Mouse (Mus musculus): ENCODE measurements around the gene Gabrr2. TPM values are rescaled to one million over a fixed set of nuclear protein-coding genes. Genes with fewer than 3 reads are reported as not detected.

The Gabrr2 gene
- 0.23 and 0.27 TPM in 2 replicates for polyA plus RNA-seq (2014; fragmentation: Nextera tagmentation; extraction: Ambion mirVana)

- WGBS: 86% methylated on average over 4 of the region's 4 CpGs
- H3K4me1 ChIP-seq (ENCODE audit: control insufficient read depth, insufficient read depth, low read length): no peaks in the 10 kb centered on the region
- H3K4me3 ChIP-seq (ENCODE audit: low read depth, low read length): no peak within 1 kb of the TSS
- no peaks in the 10 kb centered on the region for H3K9me3 ChIP-seq (ENCODE audit: control insufficient read depth, low read length)
- ATAC-seq (ENCODE audit: insufficient number of reproducible peaks, low FRiP score, low TSS enrichment, low read depth): no peak
- no peak for DNase-seq (ENCODE audit: low spot score)
- no peaks in the 10 kb centered on the region for H3K36me3 ChIP-seq (ENCODE audit: control insufficient read depth, insufficient read depth, low read length)
- H3K27me3 ChIP-seq (ENCODE audit: control insufficient read depth, insufficient read depth, low read length): no peaks in the 10 kb centered on the region
- no peak within 1 kb of the TSS for H3K9ac ChIP-seq (ENCODE audit: low read length)
- H3K27ac ChIP-seq (replicated peaks; ENCODE audit: low read depth, low read length): no peak within 1 kb of the TSS
- H3K4me2 ChIP-seq (ENCODE audit: low read depth, severe bottlenecking): no peak within 1 kb of the TSS
Measured at GRCm38 (mm10) chr4:33062981-33063380, at the start of gene Gabrr2. Gene Gabrr2, plus strand, starts transcription at chr4:33062999.

DNA sequence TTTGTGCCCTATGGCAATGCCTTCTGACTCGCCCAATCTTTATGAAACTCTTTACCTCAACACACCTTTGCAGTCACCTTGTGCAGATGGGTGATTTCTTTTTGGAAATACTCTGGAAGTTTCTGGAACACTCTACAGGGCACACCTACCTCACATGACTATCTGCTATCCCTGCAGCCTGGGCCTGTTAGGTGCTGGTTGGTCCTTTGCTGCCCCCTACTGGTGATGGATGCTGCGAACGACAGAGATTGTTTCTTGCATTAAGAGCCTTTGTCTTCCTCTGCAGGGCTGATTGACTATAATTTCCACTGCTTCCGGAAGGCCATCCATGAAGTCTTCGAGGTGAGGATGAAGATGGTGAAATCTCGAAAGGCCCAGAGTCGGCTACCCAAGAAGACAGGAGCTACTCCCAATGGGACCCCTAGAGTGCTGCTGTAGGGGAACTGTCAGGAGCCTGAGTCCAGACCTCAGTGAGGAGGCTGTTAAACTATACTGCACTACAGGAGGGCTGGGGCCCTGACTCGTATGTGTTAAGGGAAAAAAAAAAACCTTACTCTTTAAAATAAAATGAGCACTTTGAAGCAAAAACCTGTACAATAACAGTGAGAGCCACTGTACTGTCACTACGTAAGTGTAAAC lies 44.3 kb upstream of the Gabrr2 start:
- peak; percentile 94 for DNase-seq (ENCODE audit: low spot score)
- no peak for ATAC-seq (ENCODE audit: insufficient number of reproducible peaks, low FRiP score, low TSS enrichment, low read depth)
- H3K36me3 ChIP-seq (ENCODE audit: control insufficient read depth, insufficient read depth, low read length): no peaks in the 10 kb centered on the region; the same call in 1 of the 2 replicates

DNA sequence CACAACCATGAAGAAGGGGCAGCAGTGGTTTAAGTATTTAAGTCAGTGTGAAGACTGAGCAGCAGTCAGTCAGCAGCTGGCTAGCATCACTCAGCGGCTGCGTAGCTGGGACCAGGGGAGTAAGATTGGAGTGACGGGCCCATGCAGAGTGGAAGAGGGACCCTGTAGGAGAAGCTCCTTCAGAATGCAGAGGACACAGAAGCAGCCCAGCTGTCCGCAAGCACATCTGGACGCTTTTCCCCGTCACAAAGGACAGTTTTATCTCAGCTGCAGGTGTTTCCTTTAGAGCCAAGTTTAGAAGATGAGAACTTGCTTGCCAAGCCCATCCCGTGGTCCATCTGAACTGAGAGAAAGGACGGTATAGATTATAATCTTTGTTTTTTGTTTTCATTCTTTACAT lies 38.4 kb upstream of the Gabrr2 start:
- Histone ChIP-seq H3K4me1 (ENCODE audit: control insufficient read depth, insufficient read depth, low read length) (no peaks in the 10 kb centered on the region), H3K27ac (replicated peaks; ENCODE audit: low read depth, low read length) (no peak overlapping the region), H3K27me3 (ENCODE audit: control insufficient read depth, insufficient read depth, low read length) (no peaks in the 10 kb centered on the region), H3K9me3 (ENCODE audit: control insufficient read depth, low read length) (no peaks in the 10 kb centered on the region), H3K4me3 (ENCODE audit: low read depth, low read length) (no peak overlapping the region), H3K9ac (ENCODE audit: low read length) (no peak overlapping the region), H3K36me3 (ENCODE audit: control insufficient read depth, insufficient read depth, low read length) (no peaks in the 10 kb centered on the region), H3K4me2 (ENCODE audit: low read depth, severe bottlenecking) (no peak overlapping the region)
- DNase-seq (ENCODE audit: low spot score): no peak
- no peak for ATAC-seq (ENCODE audit: insufficient number of reproducible peaks, low FRiP score, low TSS enrichment, low read depth)
- 85% methylated on average over 8 of the region's 8 CpGs for WGBS

More for the DNA sequence above, 44.3 kb upstream of the Gabrr2 start:
- Histone ChIP-seq H3K4me1 (ENCODE audit: control insufficient read depth, insufficient read depth, low read length) (no peaks in the 10 kb centered on the region), H3K27me3 (ENCODE audit: control insufficient read depth, insufficient read depth, low read length) (no peaks in the 10 kb centered on the region), H3K9ac (ENCODE audit: low read length) (no peak overlapping the region), H3K4me3 (ENCODE audit: low read depth, low read length) (no peak overlapping the region), H3K9me3 (ENCODE audit: control insufficient read depth, low read length) (no peaks in the 10 kb centered on the region), H3K4me2 (ENCODE audit: low read depth, severe bottlenecking) (no peak overlapping the region), H3K27ac (replicated peaks; ENCODE audit: low read depth, low read length) (no peak overlapping the region)
- WGBS: 52% methylated on average over 9 of the region's 9 CpGs

DNA sequence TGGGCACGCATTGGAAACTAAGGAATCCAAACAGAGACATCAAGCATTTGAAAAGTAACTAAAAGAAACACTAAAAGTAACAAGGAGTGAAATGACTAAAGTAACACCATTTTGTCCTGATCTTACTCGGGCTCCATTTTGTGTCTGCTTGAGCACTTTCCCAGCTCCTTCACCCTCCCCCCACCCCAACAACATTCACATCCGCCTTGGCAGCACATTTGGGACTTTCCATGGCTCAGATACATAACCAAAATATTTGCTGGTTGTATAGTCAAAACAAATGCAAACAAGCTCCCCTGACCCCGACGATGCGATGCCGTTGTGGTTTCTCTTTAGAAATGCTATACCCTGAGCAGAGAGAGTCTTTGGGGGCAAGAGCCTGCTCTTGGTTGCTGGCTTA lies 33.7 kb upstream of the Gabrr2 start:
- Histone ChIP-seq H3K36me3 (ENCODE audit: control insufficient read depth, insufficient read depth, low read length) (no peaks in the 10 kb centered on the region), H3K9ac (ENCODE audit: low read length) (no peak overlapping the region), H3K4me3 (ENCODE audit: low read depth, low read length) (no peak overlapping the region), H3K4me2 (ENCODE audit: low read depth, severe bottlenecking) (no peak overlapping the region), H3K4me1 (ENCODE audit: control insufficient read depth, insufficient read depth, low read length) (no peaks in the 10 kb centered on the region), H3K27me3 (ENCODE audit: control insufficient read depth, insufficient read depth, low read length) (no peaks in the 10 kb centered on the region), H3K9me3 (ENCODE audit: control insufficient read depth, low read length) (no peaks in the 10 kb centered on the region), H3K27ac (replicated peaks; ENCODE audit: low read depth, low read length) (no peak overlapping the region)
- DNase-seq (ENCODE audit: low spot score): no peak
- ATAC-seq (ENCODE audit: insufficient number of reproducible peaks, low FRiP score, low TSS enrichment, low read depth): no peak
- 93% methylated on average over 7 of the region's 7 CpGs for WGBS

DNA sequence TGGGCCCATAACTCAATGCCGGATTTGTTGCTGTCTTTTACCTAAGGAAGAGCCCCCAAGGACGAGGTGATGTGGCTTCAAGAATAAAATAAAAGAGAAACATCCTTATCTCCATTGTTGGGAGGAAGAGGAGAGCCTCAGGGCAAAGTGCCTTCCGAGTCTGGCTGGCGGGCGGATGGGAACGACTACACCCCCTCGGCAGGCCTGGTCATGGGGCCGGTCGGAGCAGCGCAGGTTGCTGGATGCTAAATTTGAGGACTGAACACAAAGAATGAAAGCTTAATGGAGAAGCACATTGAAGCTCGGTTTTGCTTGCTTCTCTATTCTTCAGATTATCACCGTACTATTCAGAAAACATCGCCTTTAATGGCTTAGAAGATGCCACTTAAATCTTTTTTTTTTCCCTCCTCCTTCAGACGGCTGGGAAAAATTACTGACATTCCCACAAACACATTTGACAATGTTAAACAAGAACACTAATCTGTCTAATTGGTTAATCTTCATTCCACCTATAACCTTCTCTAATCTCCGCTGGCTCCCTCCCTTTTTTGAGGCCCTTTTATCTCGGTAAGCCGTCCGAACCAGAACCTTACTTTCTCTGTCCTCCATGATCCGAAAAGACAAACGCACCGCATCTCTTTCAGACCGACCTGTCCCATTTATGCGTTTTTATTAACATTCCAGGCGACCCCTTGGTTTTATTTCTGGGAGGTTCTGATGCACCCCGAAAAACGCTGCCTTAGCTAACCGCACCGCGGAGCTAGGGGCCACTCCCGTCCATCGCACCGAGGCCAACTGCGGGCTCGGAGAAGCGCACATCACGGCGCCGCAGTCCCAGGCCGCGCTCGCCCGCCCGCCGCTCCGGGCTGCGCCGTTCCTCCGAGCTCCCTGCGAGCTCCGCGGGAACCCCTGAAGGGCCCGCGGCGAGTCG lies 32.3 kb upstream of the Gabrr2 start:
- 2% methylated on average over 52 of the region's 55 CpGs for whole genome bisulfite sequencing
- Histone ChIP-seq H3K4me3 (ENCODE audit: low read depth, low read length) (peak overlapping the region; percentile 79), H3K27ac (replicated peaks; ENCODE audit: low read depth, low read length) (peak overlapping the region; percentile 80), H3K36me3 (ENCODE audit: control insufficient read depth, insufficient read depth, low read length) (no peaks in the 10 kb centered on the region), H3K4me1 (ENCODE audit: control insufficient read depth, insufficient read depth, low read length) (no peaks in the 10 kb centered on the region), H3K9me3 (ENCODE audit: control insufficient read depth, low read length) (no peaks in the 10 kb centered on the region), H3K27me3 (ENCODE audit: control insufficient read depth, insufficient read depth, low read length) (no peaks in the 10 kb centered on the region), H3K4me2 (ENCODE audit: low read depth, severe bottlenecking) (peak overlapping the region; percentile 65), H3K9ac (ENCODE audit: low read length) (peak overlapping the region; percentile 97)
- ATAC-seq (ENCODE audit: insufficient number of reproducible peaks, low FRiP score, low TSS enrichment, low read depth): peak; percentile 65
- DNase-seq (ENCODE audit: low spot score): peak; percentile 60

DNA sequence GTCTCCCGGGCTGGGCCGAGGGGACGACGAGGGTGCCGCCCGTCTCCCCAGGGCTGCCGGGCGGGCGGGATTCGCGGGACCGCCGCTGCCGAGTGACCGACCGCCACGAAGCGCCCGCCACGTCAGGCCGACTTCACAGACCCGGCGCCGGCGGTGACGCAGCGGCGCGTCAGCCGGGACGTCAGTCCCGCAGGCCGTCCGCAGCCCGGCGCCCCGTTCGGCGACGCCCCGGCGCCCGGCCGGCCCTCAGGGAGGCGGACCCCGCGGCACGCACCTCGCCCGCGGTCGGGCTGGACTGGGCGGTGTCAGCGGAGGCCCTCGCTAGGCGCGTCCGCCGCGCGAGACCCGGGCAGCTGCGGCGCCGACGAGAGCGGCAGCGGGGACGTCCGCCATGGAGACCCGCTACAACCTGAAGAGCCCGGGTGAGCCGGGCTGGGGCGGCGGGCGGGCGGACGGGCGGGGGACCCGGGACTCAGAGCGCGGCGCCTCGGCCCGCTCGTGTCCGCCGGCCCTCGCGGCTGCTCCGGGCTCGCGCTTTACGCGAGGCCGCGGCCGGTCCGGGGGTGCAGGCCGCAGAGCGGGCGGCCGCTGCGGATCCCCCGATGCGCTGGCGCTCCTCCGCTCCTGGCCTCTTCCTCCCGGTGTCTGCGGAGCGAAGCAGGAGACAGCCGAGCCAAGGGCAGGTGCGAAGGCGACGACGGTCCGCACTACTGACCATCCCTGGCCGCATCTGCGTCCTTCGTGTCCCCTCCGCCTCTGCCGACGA lies 31.4 kb upstream of the Gabrr2 start, which contains the start of gene Ube2j1:
Gene Ube2j1, plus strand, starts transcription at position 222 of the 766 bp plus-strand sequence.
- 0% methylated on average over 81 of the region's 123 CpGs for WGBS
- DNase-seq (ENCODE audit: low spot score): peak; percentile 85
- H3K4me1 ChIP-seq (ENCODE audit: control insufficient read depth, insufficient read depth, low read length): no peaks in the 10 kb centered on the region

GRCm38 (mm10) chr4:33032045-33032444 lies 30.8 kb upstream of the Gabrr2 start:
- Histone ChIP-seq H3K4me1 (ENCODE audit: control insufficient read depth, insufficient read depth, low read length) (no peaks in the 10 kb centered on the region), H3K4me3 (ENCODE audit: low read depth, low read length) (peak overlapping the region; percentile 79), H3K4me2 (ENCODE audit: low read depth, severe bottlenecking) (peak overlapping the region; percentile 65), H3K9ac (ENCODE audit: low read length) (peak overlapping the region; percentile 97), H3K27me3 (ENCODE audit: control insufficient read depth, insufficient read depth, low read length) (no peaks in the 10 kb centered on the region), H3K27ac (replicated peaks; ENCODE audit: low read depth, low read length) (no peak overlapping the region), H3K36me3 (ENCODE audit: control insufficient read depth, insufficient read depth, low read length) (no peaks in the 10 kb centered on the region), H3K9me3 (ENCODE audit: control insufficient read depth, low read length) (no peaks in the 10 kb centered on the region)
- WGBS: 19% methylated on average over 4 of the region's 4 CpGs
- ATAC-seq (ENCODE audit: insufficient number of reproducible peaks, low FRiP score, low TSS enrichment, low read depth): no peak
- no peak for DNase-seq (ENCODE audit: low spot score)

More for the DNA sequence above, 31.4 kb upstream of the Gabrr2 start, which contains the start of gene Ube2j1:
- peak; percentile 94 for ATAC-seq (ENCODE audit: insufficient number of reproducible peaks, low FRiP score, low TSS enrichment, low read depth)
- Histone ChIP-seq H3K9ac (ENCODE audit: low read length) (peak within 1 kb of the TSS; percentile 97), H3K27ac (replicated peaks; ENCODE audit: low read depth, low read length) (peak within 1 kb of the TSS; percentile 80), H3K4me3 (ENCODE audit: low read depth, low read length) (peak within 1 kb of the TSS; percentile 79), H3K4me2 (ENCODE audit: low read depth, severe bottlenecking) (peak within 1 kb of the TSS; percentile 65), H3K27me3 (ENCODE audit: control insufficient read depth, insufficient read depth, low read length) (no peaks in the 10 kb centered on the region), H3K36me3 (ENCODE audit: control insufficient read depth, insufficient read depth, low read length) (no peaks in the 10 kb centered on the region), H3K9me3 (ENCODE audit: control insufficient read depth, low read length) (no peaks in the 10 kb centered on the region)

- DNase-seq (ENCODE audit: low spot score): no peak
- no peaks in the 10 kb centered on the region; the same call in 1 of the 2 replicates for H3K36me3 ChIP-seq (ENCODE audit: control insufficient read depth, insufficient read depth, low read length)
- no peaks in the 10 kb centered on the region for H3K27me3 ChIP-seq (ENCODE audit: control insufficient read depth, insufficient read depth, low read length)
- H3K9me3 ChIP-seq (ENCODE audit: control insufficient read depth, low read length): no peaks in the 10 kb centered on the region
- no peak overlapping the region for H3K4me2 ChIP-seq (ENCODE audit: low read depth, severe bottlenecking)
- 77% methylated on average over 6 of the region's 6 CpGs for WGBS
- H3K4me1 ChIP-seq (ENCODE audit: control insufficient read depth, insufficient read depth, low read length): no peaks in the 10 kb centered on the region
- no peak overlapping the region for H3K9ac ChIP-seq (ENCODE audit: low read length)
- H3K27ac ChIP-seq (replicated peaks; ENCODE audit: low read depth, low read length): no peak overlapping the region
- H3K4me3 ChIP-seq (ENCODE audit: low read depth, low read length): no peak overlapping the region
- ATAC-seq (ENCODE audit: insufficient number of reproducible peaks, low FRiP score, low TSS enrichment, low read depth): no peak
Measured at GRCm38 (mm10) chr4:33033515-33033914, 29.3 kb upstream of the Gabrr2 start.
